Mouse (Mus musculus) small intestine, adult 2 months (tissue): ENCODE data around the gene Grm8. TPM values are rescaled to one million over a fixed set of nuclear protein-coding genes. Genes with fewer than 3 reads are reported as not detected.

ENCODE experiments used
- H3K27ac ChIP-seq: fragments of 200-500 bp; 2 replicates; pipeline ENCODE4 v1.5.1; 2012; ENCODE audit warnings: low read depth, low read length, control low read depth, inconsistent platforms; ENCODE audit not compliant: insufficient read depth
- H3K27me3 ChIP-seq: fragments of 200-500 bp; 2 replicates; pipeline ENCODE4 v1.6.1; 2012; ENCODE audit warnings: mild to moderate bottlenecking, moderate library complexity, low read length, inconsistent platforms; ENCODE audit not compliant: control insufficient read depth, insufficient read depth
- H3K36me3 ChIP-seq: fragments of 200-500 bp; 2 replicates; pipeline ENCODE4 v1.6.1; 2012; ENCODE audit warnings: mild to moderate bottlenecking, low read length, control low read depth, inconsistent platforms; ENCODE audit not compliant: control insufficient read depth, insufficient read depth
- H3K4me1 ChIP-seq: fragments of 200-500 bp; 2 replicates; pipeline ENCODE4 v1.6.1; 2012; ENCODE audit warnings: low read length, inconsistent platforms, mixed read lengths; ENCODE audit not compliant: control insufficient read depth, insufficient read depth, insufficient read length
- H3K4me3 ChIP-seq: fragments of 200-500 bp; 2 replicates; pipeline ENCODE4 v1.5.1; 2012; ENCODE audit warnings: low read depth, mild to moderate bottlenecking, control low read depth, inconsistent platforms, low read length, moderate library complexity
- CTCF ChIP-seq: fragments of 200-500 bp; IDR thresholded peaks from 2 replicates; pipeline ENCODE4 v1.5.1; 2012; ENCODE audit warnings: low read depth, mild to moderate bottlenecking, control low read depth, inconsistent platforms, low read length, moderate library complexity, mixed read lengths; ENCODE audit not compliant: insufficient replicate concordance, insufficient read length; ENCODE audit errors: extremely low read depth
- POLR2A ChIP-seq: fragments of 200-500 bp; IDR thresholded peaks from 2 replicates; pipeline ENCODE4 v1.6.1; 2012; ENCODE audit warnings: low read depth, mild to moderate bottlenecking, control low read depth, inconsistent platforms, low read length, moderate library complexity
- WGBS: fragments of 180-500 bp; shearing (Covaris S2); methylation state at CpG from one replicate; pipeline ENCODE4 v1.1.7; 2018; 5-methylcytosine and 5-hydroxymethylcytosine counted together
- polyA plus RNA-seq: library from polyadenylated mRNA; depleted of rRNA; stranded (reverse); fragments of >200 nt; gene quantifications from 2 replicates; pipeline ENCODE4 v1.2.3, GENCODE M21; 2012

The Grm8 gene
- polyA plus RNA-seq, 1 experiment, result 0.08 TPM

DNA sequence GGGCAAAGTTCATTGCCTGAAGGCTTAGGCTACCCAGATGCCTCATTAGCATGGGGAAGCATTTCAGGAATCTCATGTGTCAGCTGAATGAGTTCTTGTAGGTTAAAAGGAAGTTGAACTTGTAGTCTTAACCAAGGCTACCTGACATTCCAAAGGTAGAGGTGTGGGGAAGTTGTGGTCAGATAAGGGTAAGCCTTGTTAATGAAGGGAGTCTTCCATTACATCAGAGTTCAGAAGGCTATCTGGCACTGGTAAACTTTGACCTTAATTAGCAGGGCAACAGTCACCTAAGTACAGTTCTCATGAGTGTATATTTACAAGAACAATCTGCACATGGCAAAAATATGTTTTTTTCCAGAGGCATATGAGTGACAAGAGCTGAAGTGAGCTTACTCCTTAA is 870.0 kb downstream of the Grm8 start:
- no peak overlapping the region for H3K4me3 ChIP-seq
- no peaks in the 10 kb centered on the region for H3K27me3 ChIP-seq
- no peaks in the 10 kb centered on the region for H3K36me3 ChIP-seq
- H3K27ac ChIP-seq, result no peak overlapping the region
- TF ChIP-seq CTCF (no peak), POLR2A (no peak)
- no peaks in the 10 kb centered on the region for H3K4me1 ChIP-seq

DNA sequence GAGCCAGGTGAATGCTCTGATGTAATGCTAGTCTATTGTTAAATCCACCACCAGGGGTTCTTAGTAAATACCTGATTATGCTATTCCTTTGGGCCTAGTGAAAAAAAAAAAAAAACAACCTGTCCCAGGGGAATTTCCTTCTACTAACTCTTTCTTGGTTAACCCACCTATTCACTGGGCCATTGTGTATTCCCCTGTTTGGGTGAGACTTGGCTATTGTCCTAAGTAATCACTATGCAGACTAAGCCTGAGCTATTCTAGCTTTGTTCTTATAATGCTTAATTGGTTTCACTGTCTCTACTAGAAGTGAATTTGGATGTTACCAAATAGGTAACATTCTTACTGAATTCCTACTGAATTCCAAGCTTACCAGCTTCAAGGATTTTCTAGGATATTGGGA is 872.4 kb downstream of the Grm8 start:
- H3K4me3 ChIP-seq, result no peak overlapping the region
- no peak overlapping the region for H3K27ac ChIP-seq
- no peaks in the 10 kb centered on the region for H3K4me1 ChIP-seq
- TF ChIP-seq CTCF (no peak), POLR2A (no peak)
- H3K27me3 ChIP-seq, result no peaks in the 10 kb centered on the region
- H3K36me3 ChIP-seq, result no peaks in the 10 kb centered on the region

GRCm38 (mm10) chr6:27240416-27240815 is 894.6 kb downstream of the Grm8 start:
- TF ChIP-seq CTCF, result no peak
- TF ChIP-seq POLR2A, result no peak
- no peaks in the 10 kb centered on the region for H3K27me3 ChIP-seq
- H3K36me3 ChIP-seq, result no peaks in the 10 kb centered on the region
- no peak overlapping the region for H3K27ac ChIP-seq
- H3K4me1 ChIP-seq, result no peaks in the 10 kb centered on the region
- no peak overlapping the region for H3K4me3 ChIP-seq

DNA sequence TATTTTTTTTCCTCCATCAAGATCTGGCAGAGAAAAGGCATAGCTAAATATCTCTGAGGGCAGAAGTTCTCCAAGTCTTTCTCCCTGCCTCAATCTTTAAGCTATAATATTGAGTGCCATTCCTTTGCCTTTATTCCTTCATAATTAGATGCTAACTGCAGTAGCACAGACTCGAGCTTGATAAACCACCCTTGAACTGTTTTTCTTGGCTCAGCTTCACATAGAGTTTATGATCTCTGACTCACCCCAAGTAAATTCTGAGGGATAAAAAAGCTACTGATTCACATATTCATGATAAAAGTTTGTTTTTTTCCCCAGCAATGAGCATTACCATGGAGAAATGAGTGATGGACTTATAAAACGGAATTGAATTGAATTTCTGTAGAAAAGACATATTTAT is 895.0 kb downstream of the Grm8 start:
- Histone ChIP-seq H3K4me3 (no peak overlapping the region), H3K27ac (no peak overlapping the region), H3K36me3 (no peaks in the 10 kb centered on the region), H3K4me1 (no peaks in the 10 kb centered on the region), H3K27me3 (no peaks in the 10 kb centered on the region)
- 38% methylated on average over 2 of the region's 2 CpGs for WGBS
- TF ChIP-seq POLR2A, result no peak
- TF ChIP-seq CTCF, result no peak
